Mouse (Mus musculus) C2C12 (cell line): ENCODE measurements around the gene Gfral.
"Not testable (repeated sequence)": the region's sequence is repeated elsewhere in the genome, so short reads cannot be mapped to it uniquely, and the experiment has no call there.

Experiments
- CEBPB ChIP-seq: IDR thresholded peaks from one replicate; pipeline ENCODE4 v1.6.1; 2011; ENCODE audit warnings: low read depth, mild to moderate bottlenecking, control low read depth, moderate library complexity
- CTCF ChIP-seq: IDR thresholded peaks from one replicate; pipeline ENCODE4 v1.5.1; 2011; ENCODE audit not compliant: control insufficient read depth, insufficient read depth, insufficient read length
- FOSL1 ChIP-seq: IDR thresholded peaks from one replicate; pipeline ENCODE4 v1.8.0; 2011; ENCODE audit warnings: mild to moderate bottlenecking, low read length; ENCODE audit not compliant: poor library complexity, insufficient read depth, severe bottlenecking
- MAX ChIP-seq: IDR thresholded peaks from one replicate; pipeline ENCODE4 v1.6.1; 2011; ENCODE audit warnings: mild to moderate bottlenecking, control low read depth
- MYOG ChIP-seq: IDR thresholded peaks from one replicate; pipeline ENCODE4 v1.6.1; 2011; ENCODE audit not compliant: control insufficient read depth, insufficient read length; ENCODE audit errors: extremely low read depth
- USF1 ChIP-seq: IDR thresholded peaks from one replicate; pipeline ENCODE4 v1.6.1; 2011; ENCODE audit warnings: low read depth, mild to moderate bottlenecking, control low read depth, moderate library complexity

DNA sequence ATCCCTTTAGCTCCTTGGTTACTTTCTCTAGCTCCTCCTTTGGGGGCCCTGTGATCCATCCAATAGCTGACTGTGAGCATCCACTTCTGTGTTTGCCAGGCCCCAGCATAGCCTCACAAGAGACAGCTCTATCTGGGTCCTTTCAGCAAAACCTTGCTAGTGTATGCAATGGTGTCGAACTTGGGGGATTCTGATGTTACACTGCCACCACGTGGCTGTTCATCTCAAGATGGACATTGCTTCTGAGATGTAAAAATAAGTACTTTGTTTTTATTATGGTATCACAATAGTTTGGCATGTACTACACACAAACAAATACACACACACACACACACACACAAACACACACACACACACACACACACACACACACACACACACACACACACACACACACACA is 90.6 kb downstream of the Gfral start:
- TF ChIP-seq USF1, CEBPB, MAX, MYOG, FOSL1: not testable (repeated sequence)
- peak; percentile 31 for TF ChIP-seq CTCF
